Mouse (Mus musculus) urinary bladder, postnatal 14 days (tissue): Measurements from ENCODE around the gene Tmem132c.

Experiments
- DNase-seq: peaks from one replicate; pipeline ENCODE4 v3.0.0; 2021; ENCODE audit warnings: low spot score

Tmem132c gene

GRCm38 (mm10) chr5:127423936-127424335 lies 182.3 kb downstream of the Tmem132c start:
- no peak for DNase-seq

GRCm38 (mm10) chr5:127429124-127429523 lies 187.5 kb downstream of the Tmem132c start:
- no peak for DNase-seq

- no peak for DNase-seq
Observed at GRCm38 (mm10) chr5:127431561-127431960, 190.0 kb downstream of the Tmem132c start.

- DNase-seq: no peak
Observed at GRCm38 (mm10) chr5:127436836-127437235, 195.2 kb downstream of the Tmem132c start.

- no peak for DNase-seq
Observed at GRCm38 (mm10) chr5:127438639-127439038, 197.0 kb downstream of the Tmem132c start.

- no peak for DNase-seq
Observed at GRCm38 (mm10) chr5:127441963-127442362, 200.4 kb downstream of the Tmem132c start.

GRCm38 (mm10) chr5:127453580-127453979 lies 212.0 kb downstream of the Tmem132c start:
- DNase-seq: peak; percentile 15

GRCm38 (mm10) chr5:127454068-127454467 lies 212.5 kb downstream of the Tmem132c start:
- no peak for DNase-seq

GRCm38 (mm10) chr5:127456076-127456475 lies 214.5 kb downstream of the Tmem132c start:
- DNase-seq: no peak

- no peak for DNase-seq
Observed at GRCm38 (mm10) chr5:127468151-127468550, 226.5 kb downstream of the Tmem132c start.

- no peak for DNase-seq
Observed at GRCm38 (mm10) chr5:127470351-127470750, 228.7 kb downstream of the Tmem132c start.

- DNase-seq: no peak
Observed at GRCm38 (mm10) chr5:127471902-127472301, 230.3 kb downstream of the Tmem132c start.

GRCm38 (mm10) chr5:127473706-127474105 lies 232.1 kb downstream of the Tmem132c start:
- DNase-seq: no peak

GRCm38 (mm10) chr5:127474856-127475255 lies 233.2 kb downstream of the Tmem132c start:
- no peak for DNase-seq

GRCm38 (mm10) chr5:127477790-127478189 lies 236.2 kb downstream of the Tmem132c start:
- no peak for DNase-seq

GRCm38 (mm10) chr5:127478322-127478721 lies 236.7 kb downstream of the Tmem132c start:
- DNase-seq: no peak

- DNase-seq: no peak
Observed at GRCm38 (mm10) chr5:127480931-127481330, 239.3 kb downstream of the Tmem132c start.

GRCm38 (mm10) chr5:127481416-127481815 lies 239.8 kb downstream of the Tmem132c start:
- DNase-seq: peak; percentile 41

- DNase-seq: no peak
Observed at GRCm38 (mm10) chr5:127482342-127482741, 240.7 kb downstream of the Tmem132c start.

- no peak for DNase-seq
Observed at GRCm38 (mm10) chr5:127483955-127484659, 242.5 kb downstream of the Tmem132c start.

- DNase-seq: no peak
Observed at GRCm38 (mm10) chr5:127484813-127485486, 243.3 kb downstream of the Tmem132c start.

- DNase-seq: no peak
Observed at GRCm38 (mm10) chr5:127487190-127487589, 245.6 kb downstream of the Tmem132c start.

- DNase-seq: no peak
Observed at GRCm38 (mm10) chr5:127488666-127489065, 247.1 kb downstream of the Tmem132c start.

- DNase-seq: no peak
Observed at GRCm38 (mm10) chr5:127491724-127492123, 250.1 kb downstream of the Tmem132c start.
